Mouse (Mus musculus) kidney, adult 2 months (tissue): ENCODE data around the gene Rasal2.

Experiments
- CTCF ChIP-seq: fragments of 200-500 bp; conservative IDR thresholded peaks from 2 replicates; pipeline ENCODE4 v1.5.1; 2011; ENCODE audit warnings: low read depth, mild to moderate bottlenecking, control low read depth, low read length, moderate library complexity, mixed read lengths; ENCODE audit not compliant: insufficient read depth, insufficient read length
- POLR2A ChIP-seq: fragments of 200-500 bp; IDR thresholded peaks from one replicate; pipeline ENCODE4 v1.6.1; 2011; ENCODE audit warnings: low read depth, low read length, control low read depth

DNA sequence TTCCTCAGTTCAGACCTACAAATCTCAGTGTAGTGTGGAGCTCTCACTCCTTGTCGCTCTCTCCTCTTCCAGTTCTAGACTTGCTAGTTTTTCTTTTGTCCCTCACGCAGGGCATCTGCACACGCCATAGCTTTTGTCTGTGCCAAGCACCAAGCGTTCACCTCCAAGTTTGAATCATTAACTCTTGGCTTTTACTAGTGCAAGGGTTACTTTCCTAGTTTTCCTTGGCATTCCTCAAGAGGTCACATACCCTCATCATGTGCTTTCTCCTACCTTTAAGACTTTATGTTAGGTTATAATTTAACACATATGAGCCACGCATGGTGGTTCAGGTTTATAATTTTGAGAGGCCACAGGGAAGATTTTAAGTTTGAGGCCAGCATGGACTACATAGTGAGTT, 48.9 kb upstream of the Rasal2 start:
- no peak for TF ChIP-seq POLR2A
- no peak for TF ChIP-seq CTCF
